9 mouse cellular contexts compared by ENCODE assay signal in genomic region chr1:106602536-106602935, GRCm38 (mm10).
A peak's percentile ranks its signal among the peaks of the same experiment; 100 is the strongest.
DNase-seq lines count a peak whose midpoint lies in the region; ATAC-seq and TF ChIP-seq lines count a peak whose summit lies in the region.
"Had no signal": no experiment of that assay in that cellular context is flagged by ENCODE, and none has a peak within 500 bp of the region (broad histone marks: within the 10 kb centered on the region; RNA-seq: fewer than 3 reads in every experiment).

No protein-coding gene starts in this region.

- no peak overlapping the region; the same call in 1 of the 2 replicates for H3K9ac ChIP-seq in heart, embryonic 14.5 days (ENCODE audit: low read length)
- H3K9ac ChIP-seq in lung, embryonic 14.5 days = no peak overlapping the region

- intact Hi-C loops in heart, postnatal 25 days (cut with DNase I) = no loop called here

- no peaks in the 10 kb centered on the region for H3K36me3 ChIP-seq in heart, embryonic 14.5 days (ENCODE audit: control insufficient read depth, insufficient read depth, low read length)
- H3K36me3 ChIP-seq in lung, embryonic 14.5 days (ENCODE audit: insufficient read depth) = no peaks in the 10 kb centered on the region

- no peak for DNase-seq in heart, postnatal 25 days (ENCODE audit: low spot score)
- DNase-seq in urinary bladder, postnatal 36 days (ENCODE audit: low spot score in 2 of 2) = peak; percentile 20 to 22
- no peak for DNase-seq in urinary bladder, postnatal 25 days (ENCODE audit: low spot score)
- peak; percentile 79 for DNase-seq in lung, embryonic 14.5 days
- no peak for DNase-seq in embryo, embryonic 9.5 days (ENCODE audit: extremely low spot score)
- no peak for DNase-seq in Muller cell, postnatal 12 days (ENCODE audit: inconsistent ontology term)
- no peak for DNase-seq in layer of hippocampus, postnatal 10 days (ENCODE audit: low spot score in 2 of 2)
- DNase-seq: thymus, adult 2 months had no signal

- H3K4me3 ChIP-seq in heart, embryonic 14.5 days (ENCODE audit: control insufficient read depth in 1 of 2, insufficient read depth in 1 of 2, low read depth in 1 of 2, low read length in 2 of 2) = no peak overlapping the region
- no peak overlapping the region for H3K4me3 ChIP-seq in lung, embryonic 14.5 days (ENCODE audit: low read depth, low read length)

- peaks cover 10 to 19% of the 10 kb centered on the region in 2 experiments for H3K4me1 ChIP-seq in heart, embryonic 14.5 days (ENCODE audit: control insufficient read depth in 2 of 2, insufficient read depth in 2 of 2, low read length in 2 of 2)
- peaks cover 14% of the 10 kb centered on the region for H3K4me1 ChIP-seq in lung, embryonic 14.5 days (ENCODE audit: insufficient read depth)

- H3K27ac ChIP-seq in heart, embryonic 14.5 days (replicated peaks in 1 of 2; ENCODE audit: control insufficient read depth in 1 of 2, insufficient read depth in 1 of 2, low read depth in 2 of 2, low read length in 2 of 2) = peak overlapping the region; percentile 43 to 67; a peak in 3 of 4 replicates
- peak overlapping the region; percentile 1; the same call in 1 of the 2 replicates for H3K27ac ChIP-seq in lung, embryonic 14.5 days (ENCODE audit: low read depth)

- TF ChIP-seq CTCF in lung, embryonic 14.5 days (IDR thresholded peaks at IDR 0.05; ENCODE audit: low read depth) = no peak

- H3K27me3 ChIP-seq in heart, embryonic 14.5 days (ENCODE audit: control insufficient read depth, insufficient read depth, low read length) = no peaks in the 10 kb centered on the region
- no peaks in the 10 kb centered on the region for H3K27me3 ChIP-seq in lung, embryonic 14.5 days (ENCODE audit: insufficient read depth, low read length)

- 30% methylated on average over 5 of the region's 5 CpGs for WGBS in heart, embryonic 14.5 days
- WGBS in lung, embryonic 14.5 days = 15% methylated on average over 5 of the region's 5 CpGs

- H3K4me2 ChIP-seq in heart, embryonic 14.5 days (ENCODE audit: low read length) = peak overlapping the region; percentile 46
- H3K4me2 ChIP-seq in lung, embryonic 14.5 days = peak overlapping the region; percentile 1; the same call in 1 of the 2 replicates

- no peaks in the 10 kb centered on the region for H3K9me3 ChIP-seq in heart, embryonic 14.5 days (ENCODE audit: control insufficient read depth, low read length)
- no peaks in the 10 kb centered on the region for H3K9me3 ChIP-seq in lung, embryonic 14.5 days (ENCODE audit: low read depth, low read length)

- ATAC-seq in heart, embryonic 14.5 days (ENCODE audit: insufficient number of reproducible peaks, insufficient read depth, low FRiP score, low read depth) = no peak
- ATAC-seq in lung, embryonic 14.5 days (ENCODE audit: insufficient read depth) = peak; percentile 53; the same call in 1 of the 2 replicates

Comparison
In these comparisons a context has a peak if more than half of its experiments do, and no peak if none do; other contexts are left out.
1. DNase-seq: peak in urinary bladder, postnatal 36 days (2 of 2) and lung, embryonic 14.5 days (single experiment); none in heart, postnatal 25 days (single experiment), urinary bladder, postnatal 25 days (single experiment), embryo, embryonic 9.5 days (single experiment), Muller cell, postnatal 12 days (single experiment) and layer of hippocampus, postnatal 10 days (0 of 2).